Mouse (Mus musculus): ENCODE measurements at regions not wholly inside any gene's neighbourhood (a gene's known extent, or its start where the extent isn't known, plus 50 kb on each side); places are given as distances from the start of the nearest gene placed in this dataset.
"Not testable (repeated sequence)": the region's sequence is repeated elsewhere in the genome, so short reads cannot be mapped to it uniquely, and the experiment has no call there.

DNA sequence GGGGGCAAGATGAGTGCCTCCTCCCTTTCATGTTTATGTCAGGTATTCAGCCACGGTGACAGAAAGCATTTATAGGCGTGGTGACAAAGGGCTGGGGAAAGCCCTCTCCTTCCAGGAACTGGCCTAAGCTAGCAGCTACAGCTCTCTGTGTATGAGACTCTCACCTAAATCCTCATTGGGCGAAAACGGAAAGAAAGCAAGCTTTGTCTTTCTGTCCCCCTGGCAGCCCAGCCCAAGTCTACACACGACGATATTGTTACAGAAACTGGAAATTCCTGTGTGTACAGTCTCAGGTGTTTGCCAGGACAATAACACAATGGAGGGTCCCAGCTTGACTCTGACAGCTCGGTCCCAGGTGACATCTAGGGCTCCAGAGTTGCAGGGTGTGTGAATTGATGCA, 60.0 kb downstream of the Dact2 start:
- no peaks in the 10 kb centered on the region for H3K9me3 ChIP-seq (replicated peaks; ENCODE audit: control insufficient read depth, low read length)
- no peaks in the 10 kb centered on the region for H3K36me3 ChIP-seq (ENCODE audit: control insufficient read depth, insufficient read depth, low read length)
- H3K27ac ChIP-seq (ENCODE audit: low read depth, low read length): no peak overlapping the region
- 68% methylated on average over 7 of the region's 7 CpGs for WGBS (ENCODE audit: insufficient replicate concordance)
- no peak overlapping the region for H3K9ac ChIP-seq (ENCODE audit: low read depth, low read length)
- no peak overlapping the region for H3K4me2 ChIP-seq
- H3K4me3 ChIP-seq (ENCODE audit: low read depth, low read length): no peak overlapping the region
- H3K4me1 ChIP-seq (ENCODE audit: control insufficient read depth, insufficient read depth, low read length): no peaks in the 10 kb centered on the region
- ATAC-seq (replicated peaks; ENCODE audit: insufficient number of reproducible peaks, low FRiP score, low TSS enrichment): no peak
- H3K27me3 ChIP-seq (ENCODE audit: control insufficient read depth, insufficient read depth, low read length): peaks cover 12% of the 10 kb centered on the region

DNA sequence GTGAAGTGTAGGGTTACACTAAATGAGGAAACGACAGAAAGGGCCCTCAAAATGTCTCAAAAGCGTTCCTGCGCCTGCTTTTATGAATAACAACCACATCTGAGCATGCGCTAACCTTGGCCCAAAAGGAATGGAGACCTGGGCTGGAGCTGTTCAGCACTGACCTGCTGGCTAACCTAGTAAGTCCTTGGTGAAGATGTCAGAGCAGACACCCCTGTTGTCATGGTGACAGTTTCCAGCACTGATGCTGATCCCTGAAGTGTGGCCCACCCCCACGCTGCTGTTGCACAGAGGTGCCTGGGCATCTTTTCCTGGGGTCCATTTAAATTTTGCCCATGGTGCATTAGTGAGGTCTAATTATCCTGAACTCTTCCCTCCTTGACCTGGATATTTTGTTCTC, 62.4 kb downstream of the Dact2 start:
- no peak overlapping the region for H3K9ac ChIP-seq (ENCODE audit: low read depth, low read length)
- WGBS (ENCODE audit: insufficient replicate concordance): 82% methylated on average over 5 of the region's 5 CpGs
- ATAC-seq (replicated peaks; ENCODE audit: insufficient number of reproducible peaks, low FRiP score, low TSS enrichment): no peak
- no peak overlapping the region for H3K4me2 ChIP-seq
- H3K36me3 ChIP-seq (ENCODE audit: control insufficient read depth, insufficient read depth, low read length): no peaks in the 10 kb centered on the region
- no peaks in the 10 kb centered on the region for H3K9me3 ChIP-seq (replicated peaks; ENCODE audit: control insufficient read depth, low read length)
- no peaks in the 10 kb centered on the region for H3K4me1 ChIP-seq (ENCODE audit: control insufficient read depth, insufficient read depth, low read length)
- H3K27ac ChIP-seq (ENCODE audit: low read depth, low read length): no peak overlapping the region
- peaks cover 13% of the 10 kb centered on the region for H3K27me3 ChIP-seq (ENCODE audit: control insufficient read depth, insufficient read depth, low read length)
- H3K4me3 ChIP-seq (ENCODE audit: low read depth, low read length): no peak overlapping the region

DNA sequence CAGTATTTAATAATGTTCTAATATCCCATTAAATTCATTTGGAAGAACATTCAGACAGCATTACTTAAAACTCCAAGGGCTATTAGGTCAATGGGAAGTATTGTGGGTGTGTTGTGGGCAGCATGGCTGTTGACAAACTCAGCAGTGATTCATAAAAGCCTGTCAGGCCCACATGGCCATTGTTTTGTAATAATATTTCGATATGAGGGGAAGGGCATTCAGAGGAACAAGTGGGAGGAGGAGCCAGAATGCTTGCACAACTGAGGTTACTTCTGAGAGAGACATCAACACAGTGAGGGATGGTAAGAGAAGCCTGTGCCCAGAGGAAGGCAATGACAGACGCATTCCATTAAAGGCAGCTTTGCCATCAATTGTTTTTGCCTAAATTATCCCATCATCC, 63.8 kb downstream of the Dact2 start:
- H3K4me2 ChIP-seq: no peak overlapping the region
- no peaks in the 10 kb centered on the region for H3K9me3 ChIP-seq (replicated peaks; ENCODE audit: control insufficient read depth, low read length)
- H3K4me3 ChIP-seq (ENCODE audit: low read depth, low read length): no peak overlapping the region
- H3K4me1 ChIP-seq (ENCODE audit: control insufficient read depth, insufficient read depth, low read length): no peaks in the 10 kb centered on the region
- WGBS (ENCODE audit: insufficient replicate concordance): 65% methylated on average over 2 of the region's 2 CpGs
- H3K9ac ChIP-seq (ENCODE audit: low read depth, low read length): no peak overlapping the region
- H3K36me3 ChIP-seq (ENCODE audit: control insufficient read depth, insufficient read depth, low read length): no peaks in the 10 kb centered on the region
- peaks cover 13% of the 10 kb centered on the region for H3K27me3 ChIP-seq (ENCODE audit: control insufficient read depth, insufficient read depth, low read length)
- H3K27ac ChIP-seq (ENCODE audit: low read depth, low read length): no peak overlapping the region
- ATAC-seq (replicated peaks; ENCODE audit: insufficient number of reproducible peaks, low FRiP score, low TSS enrichment): no peak

DNA sequence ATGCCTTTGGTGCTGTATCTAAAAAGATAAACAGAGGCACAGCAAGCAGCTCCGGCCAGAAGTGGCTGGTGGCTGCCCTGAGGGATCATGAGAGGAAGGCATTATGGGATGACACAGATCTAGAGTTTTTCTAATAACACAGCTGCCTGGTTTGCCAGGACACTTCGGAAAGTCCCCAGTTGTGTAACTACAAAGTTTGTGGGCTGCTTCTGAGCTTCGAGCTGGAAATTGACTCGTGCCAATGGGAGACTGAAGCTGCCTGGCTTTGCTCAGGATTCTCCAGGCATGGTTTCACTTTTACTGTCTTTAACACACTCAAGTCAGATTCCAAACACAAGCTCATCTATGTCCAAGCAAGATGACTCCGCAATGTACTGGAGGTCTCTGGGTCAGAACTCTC, 65.2 kb downstream of the Dact2 start:
- H3K9me3 ChIP-seq (replicated peaks; ENCODE audit: control insufficient read depth, low read length): no peaks in the 10 kb centered on the region
- no peak overlapping the region for H3K9ac ChIP-seq (ENCODE audit: low read depth, low read length)
- 64% methylated on average over 5 of the region's 5 CpGs for WGBS (ENCODE audit: insufficient replicate concordance)
- peaks cover 13% of the 10 kb centered on the region for H3K27me3 ChIP-seq (ENCODE audit: control insufficient read depth, insufficient read depth, low read length)
- no peak overlapping the region for H3K4me3 ChIP-seq (ENCODE audit: low read depth, low read length)
- ATAC-seq (replicated peaks; ENCODE audit: insufficient number of reproducible peaks, low FRiP score, low TSS enrichment): no peak
- no peaks in the 10 kb centered on the region for H3K4me1 ChIP-seq (ENCODE audit: control insufficient read depth, insufficient read depth, low read length)
- H3K36me3 ChIP-seq (ENCODE audit: control insufficient read depth, insufficient read depth, low read length): no peaks in the 10 kb centered on the region
- no peak overlapping the region for H3K27ac ChIP-seq (ENCODE audit: low read depth, low read length)
- no peak overlapping the region for H3K4me2 ChIP-seq

DNA sequence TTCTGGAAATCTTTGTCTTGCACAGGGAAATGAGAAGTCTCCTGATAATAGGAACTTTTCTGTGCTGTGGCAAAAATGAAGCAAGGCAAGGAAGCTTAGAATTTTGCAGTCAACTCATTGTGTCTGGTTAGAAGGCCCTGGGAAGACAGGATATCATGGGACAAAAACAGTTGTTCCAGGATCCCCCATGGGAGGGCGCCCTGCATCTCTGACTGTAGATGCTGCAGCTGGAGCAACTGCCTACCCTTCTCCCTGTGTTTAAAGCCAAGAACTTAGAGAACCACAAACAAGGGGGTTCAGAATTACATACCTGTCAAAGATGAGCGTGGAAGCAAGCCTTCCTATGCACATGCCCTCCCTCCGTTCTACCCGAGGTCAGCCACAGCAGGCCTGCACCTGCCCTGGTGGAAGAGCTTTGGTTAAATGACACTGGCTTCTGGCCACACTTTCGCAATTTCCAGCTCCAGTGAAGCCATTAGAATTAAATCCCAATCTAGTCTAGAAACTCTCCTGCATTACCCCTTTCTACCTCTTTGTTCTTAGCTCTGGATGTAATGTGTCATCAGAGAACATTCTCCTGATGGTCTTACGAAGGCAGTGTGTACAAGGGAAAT, 67.3 kb downstream of the Dact2 start:
- no peaks in the 10 kb centered on the region for H3K9me3 ChIP-seq (replicated peaks; ENCODE audit: control insufficient read depth, low read length)
- WGBS (ENCODE audit: insufficient replicate concordance): 58% methylated on average over 6 of the region's 6 CpGs
- no peak overlapping the region for H3K27ac ChIP-seq (ENCODE audit: low read depth, low read length)
- H3K27me3 ChIP-seq (ENCODE audit: control insufficient read depth, insufficient read depth, low read length): peaks cover 13% of the 10 kb centered on the region
- no peak for ATAC-seq (replicated peaks; ENCODE audit: insufficient number of reproducible peaks, low FRiP score, low TSS enrichment)
- no peaks in the 10 kb centered on the region for H3K4me1 ChIP-seq (ENCODE audit: control insufficient read depth, insufficient read depth, low read length)
- H3K4me2 ChIP-seq: no peak overlapping the region
- H3K9ac ChIP-seq (ENCODE audit: low read depth, low read length): no peak overlapping the region
- H3K4me3 ChIP-seq (ENCODE audit: low read depth, low read length): no peak overlapping the region
- no peaks in the 10 kb centered on the region for H3K36me3 ChIP-seq (ENCODE audit: control insufficient read depth, insufficient read depth, low read length)

DNA sequence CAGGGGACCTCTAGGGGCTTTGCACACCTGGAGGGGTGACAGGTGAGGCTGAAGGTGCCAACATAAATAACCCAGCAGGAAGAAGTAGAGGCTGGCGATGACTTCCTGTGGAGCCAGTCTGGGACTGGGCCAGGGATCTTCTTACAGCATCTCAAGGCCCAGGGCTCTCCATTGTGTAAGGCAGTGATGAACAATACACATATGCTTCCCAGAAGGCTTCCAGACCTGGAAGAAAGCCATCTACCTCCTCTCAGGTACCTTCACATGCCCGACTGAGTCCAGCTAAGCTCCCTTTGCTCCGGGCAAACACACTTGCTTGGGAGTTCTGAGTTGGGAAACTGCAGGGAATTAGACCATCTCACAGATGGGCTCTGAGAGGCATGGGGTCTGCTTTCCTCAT, 69.5 kb downstream of the Dact2 start:
- Histone ChIP-seq H3K4me3 (ENCODE audit: low read depth, low read length) (no peak overlapping the region), H3K27ac (ENCODE audit: low read depth, low read length) (no peak overlapping the region), H3K4me2 (no peak overlapping the region), H3K4me1 (ENCODE audit: control insufficient read depth, insufficient read depth, low read length) (no peaks in the 10 kb centered on the region), H3K36me3 (ENCODE audit: control insufficient read depth, insufficient read depth, low read length) (no peaks in the 10 kb centered on the region), H3K9me3 (replicated peaks; ENCODE audit: control insufficient read depth, low read length) (no peaks in the 10 kb centered on the region), H3K9ac (ENCODE audit: low read depth, low read length) (no peak overlapping the region), H3K27me3 (ENCODE audit: control insufficient read depth, insufficient read depth, low read length) (peaks cover 6% of the 10 kb centered on the region)
- 76% methylated on average over 3 of the region's 3 CpGs for WGBS (ENCODE audit: insufficient replicate concordance)
- no peak for ATAC-seq (replicated peaks; ENCODE audit: insufficient number of reproducible peaks, low FRiP score, low TSS enrichment)

DNA sequence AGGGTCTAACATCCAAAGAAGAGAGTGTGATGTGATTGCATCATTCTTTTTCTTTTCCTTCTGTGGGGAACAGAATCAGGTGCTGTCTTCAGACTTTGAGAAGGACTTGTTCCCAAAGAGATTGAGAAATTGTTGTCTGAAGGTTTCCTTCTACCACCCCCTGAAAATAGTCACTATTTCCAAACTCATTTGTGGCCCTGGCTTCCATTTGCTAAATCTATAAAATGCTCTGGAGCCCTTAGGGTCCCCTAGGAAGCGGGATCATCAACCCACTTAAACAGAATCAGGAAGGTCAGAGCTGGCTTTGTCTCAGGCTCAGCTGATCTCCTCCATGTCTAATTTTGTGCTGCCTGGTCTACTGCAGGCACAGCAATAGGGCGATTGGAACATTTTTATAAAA, 70.1 kb downstream of the Dact2 start:
- no peaks in the 10 kb centered on the region for H3K4me1 ChIP-seq (ENCODE audit: control insufficient read depth, insufficient read depth, low read length)
- 72% methylated on average over 2 of the region's 2 CpGs for WGBS (ENCODE audit: insufficient replicate concordance)
- H3K4me2 ChIP-seq: no peak overlapping the region
- peaks cover 6% of the 10 kb centered on the region for H3K27me3 ChIP-seq (ENCODE audit: control insufficient read depth, insufficient read depth, low read length)
- no peaks in the 10 kb centered on the region for H3K9me3 ChIP-seq (replicated peaks; ENCODE audit: control insufficient read depth, low read length)
- H3K27ac ChIP-seq (ENCODE audit: low read depth, low read length): no peak overlapping the region
- no peak overlapping the region for H3K9ac ChIP-seq (ENCODE audit: low read depth, low read length)
- no peaks in the 10 kb centered on the region for H3K36me3 ChIP-seq (ENCODE audit: control insufficient read depth, insufficient read depth, low read length)
- no peak overlapping the region for H3K4me3 ChIP-seq (ENCODE audit: low read depth, low read length)
- no peak for ATAC-seq (replicated peaks; ENCODE audit: insufficient number of reproducible peaks, low FRiP score, low TSS enrichment)

DNA sequence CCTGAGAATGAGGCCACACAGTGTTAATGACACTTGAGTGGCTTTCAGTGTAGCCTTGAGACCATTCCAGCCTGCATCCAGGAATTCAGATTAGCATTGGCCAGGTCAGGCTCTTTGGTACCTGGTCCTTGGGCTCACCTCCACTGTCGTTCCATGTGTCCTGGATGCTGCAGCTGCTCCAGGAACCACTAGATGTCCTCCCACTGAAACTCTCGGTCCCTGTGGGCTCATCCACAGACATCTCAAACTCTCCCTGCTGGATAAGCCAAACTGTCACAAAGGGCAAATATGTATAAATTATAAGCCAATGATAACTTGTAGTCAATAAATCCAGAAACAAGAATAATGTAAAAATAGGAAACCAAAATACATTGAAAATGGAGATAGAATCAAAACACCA, 67.7 kb upstream of the Gm7358 start:
- WGBS (ENCODE audit: insufficient replicate concordance): 14% methylated on average over 2 of the region's 2 CpGs
- not testable (repeated sequence) for ATAC-seq (replicated peaks; ENCODE audit: insufficient number of reproducible peaks, low FRiP score, low TSS enrichment); H3K36me3 ChIP-seq (ENCODE audit: control insufficient read depth, insufficient read depth, low read length); H3K4me3 ChIP-seq (ENCODE audit: low read depth, low read length); H3K9me3 ChIP-seq (replicated peaks; ENCODE audit: control insufficient read depth, low read length); H3K27me3 ChIP-seq (ENCODE audit: control insufficient read depth, insufficient read depth, low read length); H3K4me2 ChIP-seq; H3K4me1 ChIP-seq (ENCODE audit: control insufficient read depth, insufficient read depth, low read length); H3K27ac ChIP-seq (ENCODE audit: low read depth, low read length); H3K9ac ChIP-seq (ENCODE audit: low read depth, low read length)

DNA sequence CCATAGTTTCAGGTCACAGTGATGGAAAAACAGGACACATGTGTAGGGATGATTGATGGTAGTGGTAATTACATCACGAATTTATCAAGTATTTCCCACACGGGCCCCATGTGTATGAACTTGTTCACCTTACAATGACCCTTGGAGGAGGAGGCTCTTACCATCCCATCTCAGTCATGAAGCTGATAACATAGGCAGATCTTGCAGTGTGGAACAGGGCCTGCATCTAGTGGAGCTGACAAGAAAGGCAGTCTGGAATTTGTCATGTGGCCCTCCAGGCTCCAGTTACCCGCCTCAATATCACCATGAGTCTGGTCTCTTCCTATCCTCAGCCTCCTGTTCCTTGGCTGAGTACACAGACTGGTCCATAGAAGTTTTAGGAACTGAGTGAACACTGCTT, 59.5 kb upstream of the Gm7358 start:
- Histone ChIP-seq H3K27me3 (ENCODE audit: control insufficient read depth, insufficient read depth, low read length) (no peaks in the 10 kb centered on the region), H3K4me3 (ENCODE audit: low read depth, low read length) (no peak overlapping the region), H3K27ac (ENCODE audit: low read depth, low read length) (no peak overlapping the region), H3K4me2 (no peak overlapping the region), H3K9ac (ENCODE audit: low read depth, low read length) (no peak overlapping the region), H3K9me3 (replicated peaks; ENCODE audit: control insufficient read depth, low read length) (no peaks in the 10 kb centered on the region), H3K4me1 (ENCODE audit: control insufficient read depth, insufficient read depth, low read length) (peaks cover 7% of the 10 kb centered on the region; the same call in 1 of the 2 replicates), H3K36me3 (ENCODE audit: control insufficient read depth, insufficient read depth, low read length) (no peaks in the 10 kb centered on the region)
- ATAC-seq (replicated peaks; ENCODE audit: insufficient number of reproducible peaks, low FRiP score, low TSS enrichment): peak; percentile 61; the same call in 1 of the 2 replicates
- 13% methylated on average over 3 of the region's 3 CpGs for WGBS (ENCODE audit: insufficient replicate concordance)

All from heart, embryonic 11.5 days (tissue).